Mouse (Mus musculus): ENCODE measurements around the gene Plxdc1.

Gene Plxdc1

DNA sequence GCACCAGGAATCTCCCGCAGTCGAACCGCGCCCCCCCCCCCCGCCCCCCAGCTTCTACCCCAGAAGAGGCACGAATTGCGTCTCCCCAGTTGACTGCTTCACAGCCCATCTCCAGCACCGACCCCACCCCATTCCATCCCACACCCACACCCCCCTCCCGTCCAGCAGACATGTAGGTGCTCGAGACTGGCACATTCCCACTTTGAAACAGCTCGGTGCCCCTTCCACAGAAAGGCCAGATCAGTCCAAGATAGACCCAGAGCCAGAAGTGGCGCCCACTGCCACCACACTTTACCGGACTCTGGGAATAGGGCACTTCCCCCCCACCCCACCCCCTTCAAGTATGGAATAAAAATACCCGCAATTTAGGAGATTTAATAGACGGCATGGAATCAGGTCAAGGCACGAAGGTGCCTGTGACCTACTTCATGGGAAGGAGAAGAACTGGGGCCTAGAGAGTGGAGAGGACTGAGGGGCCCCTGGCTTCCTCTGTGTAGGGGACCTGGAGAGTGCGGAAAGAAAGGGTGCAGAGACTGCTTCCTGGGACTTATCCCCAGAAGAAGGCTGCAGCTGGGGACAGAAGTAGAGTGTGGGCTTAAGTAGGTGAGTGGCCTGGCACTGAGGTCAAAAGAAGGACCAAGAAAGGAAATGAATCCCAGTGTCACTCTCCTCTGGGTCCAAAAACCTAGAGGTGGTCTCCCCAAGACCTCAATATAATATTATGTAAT is 658 bp upstream of the Plxdc1 start:
- no peak for DNase-seq

DNA sequence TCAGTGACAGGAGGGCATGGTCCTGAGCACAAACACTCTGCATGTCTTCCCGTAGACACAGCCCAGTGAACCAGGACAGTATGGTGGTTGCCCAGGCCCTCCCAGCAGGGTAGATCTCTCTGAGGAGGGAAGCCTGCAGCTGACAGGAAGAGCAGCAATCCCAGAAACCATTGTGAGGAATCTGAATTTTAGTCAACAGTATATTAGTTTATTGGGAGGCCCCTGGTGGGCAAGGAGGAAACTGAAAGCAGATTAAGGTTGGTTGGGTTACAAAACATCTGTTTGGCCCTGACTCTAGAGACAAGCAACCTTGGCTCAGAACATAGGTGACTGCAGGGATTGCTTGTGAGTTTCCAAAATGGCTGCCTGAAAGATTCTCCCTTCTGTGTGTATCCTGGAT is 2.3 kb downstream of the Plxdc1 start:
- DNase-seq, result no peak

DNA sequence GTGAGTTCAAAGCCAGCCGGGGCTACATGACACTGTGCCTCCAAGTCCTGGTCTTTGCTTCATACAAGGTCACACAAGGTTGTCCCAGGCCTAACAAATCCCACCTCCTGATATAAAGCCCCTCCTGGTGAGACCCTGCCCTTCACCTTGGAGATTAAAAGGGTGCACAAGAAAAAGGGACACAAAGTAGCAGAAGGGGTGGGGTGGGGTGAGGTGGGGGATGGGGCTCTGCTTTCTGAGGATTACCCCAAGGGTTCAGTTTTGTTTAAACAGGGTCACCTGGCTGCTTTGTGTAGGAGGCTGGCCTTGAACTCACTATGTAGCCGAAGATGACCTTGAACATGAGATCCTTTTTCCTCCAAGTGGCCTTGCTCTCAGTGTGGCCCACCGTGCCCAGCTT is 2.7 kb downstream of the Plxdc1 start:
- DNase-seq, result no peak

DNA sequence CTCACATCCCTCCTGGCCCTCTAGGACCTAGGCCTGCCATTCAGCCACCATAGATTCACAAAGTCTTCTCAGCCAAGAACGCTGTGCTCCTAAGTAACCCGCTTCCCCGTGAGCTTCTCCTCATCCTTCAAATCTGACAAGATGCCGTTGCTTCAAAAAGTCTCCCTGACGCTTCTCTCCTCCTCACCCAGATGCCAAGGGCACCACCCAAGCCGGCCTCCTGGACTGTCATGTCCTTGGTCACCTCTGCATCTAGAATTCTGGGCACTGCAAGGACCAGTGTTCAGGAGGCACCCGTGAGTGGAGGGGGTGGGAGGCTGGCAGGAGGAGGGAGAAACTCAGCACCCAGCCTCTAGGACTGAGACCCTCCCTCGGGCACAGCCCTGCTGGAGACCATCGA is 3.5 kb downstream of the Plxdc1 start:
- DNase-seq, result no peak

DNA sequence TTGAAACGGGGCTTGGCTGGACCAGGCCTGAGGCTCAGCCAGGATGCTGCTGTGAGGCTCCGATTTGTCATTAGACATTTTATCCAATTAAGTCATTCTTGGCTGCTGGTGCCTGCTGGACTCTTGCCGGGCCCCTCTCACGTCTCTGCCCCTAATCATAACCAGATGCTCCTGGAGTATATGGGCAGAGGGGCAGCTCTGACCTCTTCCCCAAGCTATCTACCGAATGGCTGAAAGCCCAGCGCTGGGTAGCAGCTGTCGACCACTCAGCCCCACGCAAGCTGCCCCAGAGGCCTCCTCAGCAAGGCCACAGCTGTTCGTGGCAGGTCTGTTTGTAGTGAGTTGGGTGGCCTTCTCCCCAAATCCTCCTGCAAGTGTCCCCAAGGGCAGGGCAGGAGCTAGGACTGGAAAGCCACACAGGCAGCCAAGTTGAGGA is 5.7 kb downstream of the Plxdc1 start:
- no peak for DNase-seq

DNA sequence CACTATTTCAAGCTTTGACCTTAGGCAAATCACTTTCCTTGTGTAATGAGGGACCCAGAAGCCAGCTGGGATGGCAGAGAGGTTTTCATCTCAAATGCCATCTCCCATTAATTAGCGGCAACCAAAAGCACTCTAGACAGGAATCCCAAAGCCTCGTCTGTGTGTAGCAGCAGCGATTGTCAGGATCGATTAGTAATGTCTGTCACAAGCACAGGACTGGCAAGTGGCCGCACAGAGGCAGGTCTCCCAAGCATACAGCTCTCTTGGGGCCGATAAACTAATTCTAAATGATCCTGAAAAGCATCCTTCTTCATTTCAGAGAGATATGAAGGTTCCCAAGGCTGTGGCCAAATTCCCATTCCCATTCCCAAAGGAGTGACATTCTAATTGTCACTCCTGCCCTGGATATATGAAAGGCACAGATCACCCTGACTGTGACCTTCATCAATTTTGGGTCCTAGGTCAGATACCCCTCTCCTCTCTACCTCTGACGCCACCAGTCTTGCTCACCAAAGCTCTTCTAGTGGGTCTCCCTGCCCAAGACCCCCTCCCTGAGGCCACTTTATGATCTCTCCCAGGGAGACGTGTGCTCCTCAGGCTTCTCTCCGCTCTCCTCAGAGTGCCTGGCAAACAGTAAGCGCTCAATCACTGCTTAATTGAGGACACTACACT is 6.3 kb downstream of the Plxdc1 start:
- no peak for DNase-seq

DNA sequence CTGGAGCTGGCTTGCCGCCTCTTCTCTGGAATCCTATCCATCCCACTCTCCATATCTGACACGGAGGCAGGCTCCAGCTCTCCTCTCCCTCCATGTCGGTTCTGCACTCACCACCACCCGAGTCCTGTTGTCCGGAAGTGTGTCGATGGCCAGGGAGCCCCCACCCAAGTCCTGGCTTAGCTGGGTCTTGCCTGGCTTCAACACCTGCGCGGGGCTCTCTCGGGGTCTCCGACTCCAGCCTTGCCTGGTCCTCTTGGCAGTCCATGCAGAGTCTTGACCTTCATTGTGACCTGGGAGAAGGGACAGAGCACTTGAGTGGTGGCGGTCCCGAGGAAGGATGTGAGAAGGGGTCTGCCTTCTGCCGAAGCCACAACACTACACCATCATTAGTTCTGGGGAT is 7.9 kb downstream of the Plxdc1 start:
- DNase-seq, result no peak

DNA sequence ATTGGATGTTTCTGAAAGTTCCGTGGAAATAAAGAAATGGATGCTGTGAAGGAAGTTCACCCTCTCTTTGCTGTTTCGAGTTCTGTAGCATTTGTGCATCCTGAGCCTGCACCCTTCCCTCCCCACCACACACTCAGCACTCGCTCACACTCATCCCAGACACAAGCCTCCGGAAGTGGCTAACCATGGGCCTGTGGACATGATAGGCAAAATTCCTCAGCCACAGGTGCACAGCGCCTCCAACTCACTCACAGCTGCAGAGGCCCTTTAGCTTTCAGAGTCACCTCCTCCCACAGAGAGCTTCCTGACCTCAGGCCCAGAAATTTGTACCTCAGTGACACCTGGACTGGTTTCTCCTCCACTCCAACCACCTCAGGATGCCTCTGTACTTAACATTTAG is 8.4 kb downstream of the Plxdc1 start:
- DNase-seq, result no peak

DNA sequence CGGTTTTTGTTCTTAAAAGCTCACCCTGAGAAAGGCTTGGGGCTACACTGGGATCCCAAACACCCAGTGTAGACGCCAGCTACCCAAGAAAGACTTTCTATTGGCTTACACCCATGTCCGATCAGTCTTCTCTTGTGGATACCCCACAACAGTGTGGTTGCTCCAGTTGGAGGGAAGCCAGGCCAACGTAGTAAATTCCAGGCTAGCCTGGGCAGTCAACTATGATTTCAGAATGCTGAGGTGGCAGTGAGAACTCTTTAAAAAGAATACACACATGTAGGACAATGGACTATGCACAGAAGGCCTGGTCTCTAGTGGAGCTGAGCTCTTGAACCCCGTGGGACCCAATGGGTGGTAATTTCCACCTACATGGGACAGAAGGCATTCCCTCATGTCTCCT is 11.5 kb downstream of the Plxdc1 start:
- DNase-seq, result peak; percentile 50

DNA sequence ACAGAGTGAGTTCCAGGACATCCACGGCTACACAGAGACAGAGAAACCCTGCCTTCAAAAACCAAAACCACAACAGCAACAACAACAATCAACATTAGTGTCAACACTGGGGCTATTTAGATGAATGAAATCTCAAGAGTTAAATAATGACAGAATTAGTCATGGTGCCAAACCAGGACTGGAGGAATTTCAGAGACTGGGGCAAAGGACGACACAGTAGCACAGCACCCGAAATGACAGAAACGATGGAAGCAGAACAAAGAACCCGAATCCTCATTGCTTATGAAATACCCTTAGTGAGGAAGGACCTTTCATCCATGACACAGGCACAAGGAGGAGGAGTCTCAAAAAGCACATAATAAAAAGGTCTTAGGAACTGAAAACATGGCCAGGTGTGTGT is 12.1 kb downstream of the Plxdc1 start:
- DNase-seq, result peak; percentile 67

DNA sequence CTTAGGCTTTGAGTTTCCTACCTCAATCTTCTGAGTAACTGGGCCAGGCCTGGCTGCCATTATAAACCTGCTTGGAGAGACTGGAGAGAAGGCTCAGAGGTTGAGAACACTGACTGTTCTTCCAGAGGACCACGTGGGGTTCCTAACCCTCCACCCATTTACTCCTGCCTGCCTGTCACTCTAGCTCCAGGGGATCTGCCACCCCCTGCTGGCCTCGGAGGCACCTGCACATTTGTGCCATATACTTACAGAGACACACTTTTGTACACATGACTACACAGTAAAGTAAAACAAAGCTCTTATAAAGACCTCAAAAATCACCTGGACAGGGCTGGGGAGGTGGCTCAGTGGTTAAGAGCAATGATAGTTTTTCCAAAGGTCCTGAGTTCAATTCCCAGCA is 13.8 kb downstream of the Plxdc1 start:
- DNase-seq, result no peak

DNA sequence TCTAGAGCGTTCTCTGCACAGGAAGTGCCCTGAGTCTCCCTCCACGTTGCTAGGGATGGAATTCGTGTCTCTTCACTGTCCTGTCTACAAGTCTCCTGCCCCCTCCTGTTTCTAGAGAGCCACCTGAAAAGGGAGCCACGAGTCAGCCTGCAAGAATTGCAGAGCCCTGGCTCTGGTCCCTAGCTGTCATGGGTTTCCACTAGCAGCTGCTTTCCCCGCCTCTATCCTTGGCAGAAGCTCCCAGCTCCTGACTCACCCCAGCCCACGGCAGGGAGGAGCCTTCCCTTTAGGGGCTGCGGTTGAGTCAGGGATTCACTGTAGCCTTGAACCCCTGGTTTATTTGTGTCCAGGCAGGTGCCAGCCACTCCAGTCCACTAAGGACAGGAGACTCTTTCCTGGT is 15.0 kb downstream of the Plxdc1 start:
- DNase-seq, result no peak

DNA sequence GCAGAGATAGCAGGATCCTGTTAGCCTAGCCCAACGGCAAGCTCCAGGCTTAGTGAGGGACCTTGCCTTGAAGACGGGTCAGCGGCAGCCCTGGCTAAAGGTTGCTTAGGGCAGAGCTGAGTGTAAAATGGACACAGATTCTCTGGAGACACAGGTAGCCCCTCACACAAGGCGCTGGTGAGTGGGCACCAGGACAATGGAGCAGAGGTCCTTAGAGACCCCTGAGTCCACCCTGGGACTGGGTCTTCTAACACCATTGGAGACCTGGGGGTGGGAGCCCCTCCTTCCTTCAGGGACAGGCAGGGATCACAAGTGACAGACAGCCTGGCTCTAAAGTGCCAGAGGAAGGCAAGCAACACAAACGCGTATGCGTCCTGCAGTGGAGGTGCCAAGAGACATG is 15.5 kb downstream of the Plxdc1 start:
- no peak for DNase-seq

DNA sequence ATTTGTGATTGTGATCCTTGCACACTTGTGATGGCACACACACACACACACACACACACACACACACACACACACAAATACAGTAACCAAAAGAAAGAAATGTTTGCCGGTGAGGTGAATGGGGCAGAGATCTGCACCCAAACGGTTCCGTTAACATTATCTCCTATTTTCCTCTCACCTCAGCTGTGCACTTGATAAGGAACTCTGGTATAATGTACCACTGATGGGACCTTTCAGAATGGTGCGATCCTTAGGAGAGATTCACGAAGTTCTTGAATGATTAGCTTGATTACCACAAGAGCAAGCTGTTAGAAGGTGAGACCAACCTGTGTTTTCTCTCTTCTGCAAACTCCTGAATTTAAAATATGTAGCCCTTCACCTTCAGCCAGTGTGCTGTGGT is 17.9 kb downstream of the Plxdc1 start:
- DNase-seq, result no peak

DNA sequence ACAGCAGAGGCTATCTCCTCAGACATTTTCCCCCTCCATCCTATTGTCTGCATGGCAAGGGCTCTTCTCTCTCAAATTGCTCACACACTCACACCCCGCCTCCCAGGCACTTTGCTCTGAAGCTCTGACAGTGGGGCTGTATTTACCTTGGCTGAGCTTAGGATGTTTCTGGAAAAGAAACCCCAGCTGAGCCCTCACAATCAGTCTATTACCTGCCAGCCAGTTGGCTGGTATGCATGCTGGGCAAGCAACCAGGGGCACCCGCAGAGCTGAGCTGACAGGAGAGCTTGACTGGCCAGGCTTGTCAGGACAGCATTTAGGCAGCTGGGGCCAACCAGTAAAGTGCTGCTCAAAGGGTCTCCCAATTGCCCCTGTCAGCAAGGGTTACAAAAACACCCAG is 19.1 kb downstream of the Plxdc1 start:
- DNase-seq, result no peak

DNA sequence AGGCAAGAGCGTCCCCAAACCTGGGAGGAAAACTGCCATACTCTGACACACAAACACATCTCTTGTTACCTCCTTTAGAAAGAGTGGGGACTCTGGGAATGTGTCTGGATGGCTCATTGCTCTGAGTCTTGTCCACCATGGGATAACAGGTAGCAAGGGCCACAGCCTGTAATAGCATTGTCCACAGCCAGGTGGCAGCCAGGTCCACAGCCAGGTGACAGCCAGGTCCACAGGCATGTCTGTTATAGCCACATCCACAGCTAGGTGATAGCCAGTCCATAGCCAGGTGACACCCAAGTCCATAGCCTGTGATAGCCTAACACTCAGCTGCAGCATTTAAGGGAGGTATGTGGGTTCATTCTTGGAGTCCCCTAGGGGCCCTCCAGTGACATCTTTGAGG is 25.3 kb downstream of the Plxdc1 start:
- DNase-seq, result peak; percentile 39

DNA sequence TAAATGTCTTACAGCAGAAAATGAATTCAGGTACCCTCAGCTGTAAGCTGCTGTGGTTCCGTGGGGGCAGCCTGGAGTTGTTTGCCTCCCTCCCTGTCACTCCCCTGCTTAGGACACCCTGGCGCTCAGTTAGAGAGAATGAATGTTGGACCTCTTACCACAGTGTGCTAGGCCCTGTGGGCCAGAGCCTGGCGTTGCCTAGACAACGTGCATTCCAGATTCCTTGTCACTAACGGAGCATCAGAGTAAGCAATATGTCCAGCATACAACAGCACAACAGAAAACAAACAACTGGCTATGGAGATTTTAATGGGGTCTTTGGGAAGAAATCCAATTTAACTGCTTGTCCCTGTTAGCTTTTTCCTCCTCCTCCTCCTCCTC is 27.0 kb downstream of the Plxdc1 start:
- DNase-seq, result no peak

DNA sequence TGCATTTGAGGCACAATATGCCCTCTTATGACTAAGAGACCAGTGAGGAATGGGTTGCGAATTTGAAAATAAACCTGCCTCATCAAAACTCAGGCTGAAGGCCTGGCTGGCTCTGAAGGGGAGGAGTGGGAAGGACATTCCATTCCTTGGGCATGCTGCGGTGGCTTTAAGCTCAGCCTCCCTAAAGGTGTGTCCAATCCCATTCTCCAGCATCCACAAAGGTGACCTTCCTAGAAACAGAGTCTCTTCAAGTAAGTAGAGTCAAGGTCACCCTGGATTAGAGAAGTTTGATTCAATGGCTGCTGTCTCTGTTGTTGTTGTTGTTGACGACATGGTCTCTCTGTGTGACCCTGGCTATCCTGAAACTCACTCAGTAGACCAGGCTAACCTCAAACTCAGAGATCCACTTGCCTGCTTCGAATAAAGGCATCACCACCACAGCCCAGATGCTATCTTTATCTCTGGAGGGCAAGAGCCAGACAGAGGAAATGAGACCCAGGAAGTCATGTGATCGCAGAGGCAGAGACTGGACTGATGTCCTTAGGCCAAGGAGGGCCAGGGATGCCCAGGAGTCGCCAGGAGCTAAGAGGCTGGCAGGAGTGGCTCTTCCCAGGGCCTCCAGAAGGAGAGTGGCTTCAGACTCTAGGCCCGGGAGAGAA is 27.5 kb downstream of the Plxdc1 start:
- DNase-seq, result no peak

DNA sequence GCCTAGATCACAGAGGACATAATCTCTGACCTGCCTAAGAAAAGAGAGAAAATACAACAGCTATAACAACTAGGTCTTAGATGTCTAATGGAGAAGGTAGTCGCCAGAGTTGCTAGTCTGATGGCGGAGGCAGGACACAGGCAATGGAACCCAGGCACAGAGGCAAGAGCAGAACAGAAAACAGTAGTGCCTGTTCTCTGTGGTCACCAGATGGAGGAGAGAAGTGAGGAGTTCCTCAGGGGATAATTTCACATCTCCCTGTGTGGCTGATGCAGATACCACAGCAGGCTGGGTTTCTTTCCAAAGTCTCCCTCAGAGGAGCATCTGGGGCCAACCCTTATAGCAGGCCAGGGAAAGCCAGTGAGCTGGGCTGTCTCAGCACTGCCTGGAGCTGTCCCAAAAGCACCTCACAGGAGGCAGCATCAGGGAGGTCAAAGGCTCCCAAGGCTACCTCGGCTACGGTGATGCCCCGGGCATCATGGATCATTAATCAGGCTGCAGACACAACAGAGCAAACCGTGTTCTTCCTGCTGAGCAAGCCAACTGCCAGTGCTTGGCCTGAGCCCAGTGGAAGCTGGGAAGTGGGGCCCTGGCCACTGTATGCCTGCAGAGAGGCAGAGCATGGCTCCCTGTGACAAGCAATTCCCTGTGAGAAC is 29.2 kb downstream of the Plxdc1 start:
- DNase-seq, result peak; percentile 94

DNA sequence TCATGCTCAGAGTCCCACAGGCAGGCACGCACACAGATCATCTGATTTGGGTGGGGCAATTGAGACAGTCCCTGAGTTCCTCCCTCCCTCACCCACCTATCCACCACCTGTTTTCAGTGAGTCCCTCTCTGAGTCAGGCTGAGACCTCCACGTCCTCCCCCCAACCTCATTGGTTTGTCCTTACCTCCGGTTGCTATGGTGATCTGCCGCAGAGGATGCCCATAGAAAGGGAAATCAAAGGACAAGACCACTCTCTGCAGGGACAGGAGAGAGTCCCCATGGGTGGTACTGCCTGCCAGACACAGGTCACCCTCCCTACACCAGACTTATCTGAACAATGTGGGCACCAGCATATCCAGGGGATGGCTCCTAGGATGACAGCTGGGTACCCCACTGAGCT is 30.3 kb downstream of the Plxdc1 start:
- no peak for DNase-seq

DNA sequence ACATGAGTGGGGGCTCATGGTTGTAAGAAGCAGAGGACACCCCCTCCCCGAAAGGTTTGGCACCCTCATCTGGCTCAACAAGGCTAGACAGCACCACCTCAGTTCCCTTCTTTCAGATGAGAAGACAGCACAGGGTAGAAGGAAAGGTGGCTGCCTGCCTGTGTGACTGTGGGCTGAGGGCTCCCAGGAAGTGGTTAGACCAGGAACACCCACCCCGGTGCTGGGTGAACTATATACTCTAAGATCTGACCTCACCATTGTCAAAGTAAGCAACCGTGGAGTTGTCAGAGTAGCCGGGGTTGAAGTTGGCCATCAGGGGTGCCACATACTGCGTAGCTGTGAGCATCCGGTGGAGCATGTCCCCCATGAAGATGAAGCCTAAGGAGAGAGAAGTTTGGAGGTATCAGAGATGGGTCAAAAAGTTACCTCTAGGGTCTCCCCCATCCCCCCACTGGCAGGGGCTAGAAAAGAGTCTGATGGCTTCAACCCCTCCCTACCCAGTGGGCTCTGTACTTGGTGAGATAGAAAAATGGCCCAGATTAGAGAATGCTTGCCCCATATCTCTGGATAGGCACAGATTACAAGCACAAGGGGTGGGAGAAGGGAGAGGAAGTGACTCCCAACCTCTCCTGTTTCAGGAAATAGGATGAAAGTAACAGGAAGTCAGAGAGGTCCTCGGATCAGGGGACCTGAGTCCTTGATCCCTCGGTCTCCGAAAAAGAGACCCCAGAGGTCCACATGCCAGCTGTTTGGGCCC is 30.9 kb downstream of the Plxdc1 start:
- DNase-seq, result no peak

DNA sequence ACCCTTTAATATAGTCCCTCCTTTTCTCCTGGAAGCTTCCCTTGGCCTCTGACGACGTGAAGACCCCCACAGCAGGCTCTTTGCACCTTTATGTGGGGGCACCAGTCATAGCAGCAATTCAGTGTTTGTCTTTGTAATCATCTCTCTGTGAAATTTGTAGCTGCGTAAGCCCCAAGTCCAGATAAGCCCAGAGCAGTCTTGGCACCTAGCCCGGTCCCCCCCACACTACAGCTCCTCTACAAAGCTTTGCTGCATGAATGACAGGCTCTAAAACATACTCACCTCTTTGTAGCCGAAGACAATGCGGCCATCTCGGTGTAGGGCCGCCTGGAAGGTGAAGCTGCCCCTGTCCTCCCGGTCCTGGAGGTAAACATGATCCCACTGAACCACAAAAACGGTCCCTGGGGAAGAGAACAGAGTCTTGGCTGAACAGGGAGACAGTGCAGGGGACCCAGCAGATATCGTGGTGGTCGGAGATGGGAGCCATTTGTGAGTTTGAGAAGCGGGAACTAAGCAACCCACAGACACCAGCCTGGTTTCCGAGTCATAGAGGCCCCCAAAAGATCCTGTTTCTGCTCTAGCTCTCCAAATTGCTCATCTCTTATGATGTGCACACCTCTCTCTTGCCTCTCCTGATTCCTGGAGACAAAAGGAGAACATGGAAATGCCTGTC is 31.6 kb downstream of the Plxdc1 start:
- DNase-seq, result no peak

DNA sequence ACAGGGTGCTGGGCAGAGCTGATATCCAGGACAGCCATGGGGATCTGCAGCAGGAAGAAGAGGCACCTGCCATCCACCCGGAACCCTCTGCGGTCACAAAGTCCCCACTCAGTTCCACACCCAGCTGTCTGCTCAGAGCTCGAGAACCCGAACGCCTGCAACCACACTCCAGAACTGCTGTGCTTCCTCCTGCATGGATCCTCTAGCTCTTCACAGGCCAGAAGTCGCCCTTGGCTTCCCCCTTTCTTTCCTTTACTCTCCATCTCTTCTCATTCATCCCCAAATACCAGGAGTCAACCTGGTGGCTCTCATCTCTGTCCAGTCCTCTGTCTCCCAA is 32.3 kb downstream of the Plxdc1 start:
- DNase-seq, result no peak
